Mouse (Mus musculus): Measurements from ENCODE around the gene Kxd1. TPM values are rescaled to one million over a fixed set of nuclear protein-coding genes. Genes with fewer than 3 reads are reported as not detected.

Gene Kxd1
- polyA plus RNA-seq, 1 experiment from 2014 or later: 45.5 TPM

DNA sequence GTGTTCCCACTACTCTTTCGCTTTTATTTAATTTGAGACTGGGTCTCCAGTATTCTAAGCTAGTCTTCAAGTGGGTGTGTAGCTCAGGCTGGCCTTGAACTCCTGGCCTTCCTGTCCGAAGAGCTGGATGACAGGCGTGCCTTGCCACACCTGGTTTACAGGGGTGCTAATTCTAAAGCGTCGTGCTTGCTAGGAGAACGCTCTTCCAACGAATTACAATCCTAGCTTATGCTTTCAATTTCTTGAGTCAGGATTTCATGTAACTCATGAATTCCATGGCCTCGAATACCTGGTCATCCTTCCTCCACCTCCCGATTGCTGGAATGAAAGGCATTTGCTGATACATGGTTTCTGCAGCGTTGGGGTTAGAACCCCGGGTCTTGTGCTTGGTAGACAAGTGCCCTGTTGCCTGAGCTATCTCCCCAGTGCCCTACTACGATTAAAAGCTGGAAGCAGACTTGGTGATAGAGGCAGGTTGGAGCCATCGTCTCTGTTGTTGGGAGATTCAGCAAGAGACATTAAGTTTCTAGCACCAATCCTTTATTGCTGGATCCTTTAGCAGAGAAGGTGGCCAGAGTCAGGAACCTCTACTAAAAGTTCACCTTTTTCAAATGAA lies 534 bp upstream of the Kxd1 start:
- Histone ChIP-seq H3K9me3 (ENCODE audit: control insufficient read depth, low read length) (no peaks in the 10 kb centered on the region), H3K27me3 (replicated peaks; ENCODE audit: control insufficient read depth, insufficient read depth, low read length) (no peaks in the 10 kb centered on the region), H3K4me1 (replicated peaks; ENCODE audit: control insufficient read depth, insufficient read depth, low read length) (peaks cover 34% of the 10 kb centered on the region), H3K4me2 (ENCODE audit: low read length) (peak overlapping the region; percentile 88), H3K4me3 (replicated peaks; ENCODE audit: low read length) (peak overlapping the region; percentile 77), H3K27ac (ENCODE audit: low read length) (peak overlapping the region; percentile 79), H3K9ac (replicated peaks; ENCODE audit: low read depth, low read length) (peak overlapping the region; percentile 94), H3K36me3 (ENCODE audit: control insufficient read depth, insufficient read depth) (peaks cover 11% of the 10 kb centered on the region)
- 33% methylated on average over 13 of the region's 13 CpGs for WGBS
- ATAC-seq: no peak

DNA sequence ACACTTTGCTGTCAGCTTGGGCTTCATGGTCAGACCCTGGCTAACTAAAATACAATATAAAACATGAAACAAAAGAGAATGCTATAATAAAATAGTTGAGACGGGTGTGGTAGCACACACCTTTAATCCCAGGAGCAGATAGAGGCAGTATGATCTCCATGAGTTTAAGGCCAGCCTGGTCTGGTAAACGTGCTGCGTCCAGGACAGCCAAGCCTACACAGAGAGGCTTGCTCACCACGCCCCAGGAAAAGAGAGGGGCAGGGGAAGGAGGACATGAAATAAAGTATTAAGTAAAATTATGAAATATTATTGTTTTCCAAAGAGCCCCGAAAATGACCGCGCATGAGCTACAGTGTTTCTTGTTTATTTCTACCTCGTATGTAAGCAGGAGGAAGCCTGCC lies 645 bp downstream of the Kxd1 start:
- ATAC-seq: 0 out of 2 replicates have a peak, but pooled peaks have one; percentile 9
- peak overlapping the region; percentile 94 for H3K9ac ChIP-seq (replicated peaks; ENCODE audit: low read depth, low read length)
- H3K9me3 ChIP-seq (ENCODE audit: control insufficient read depth, low read length): no peaks in the 10 kb centered on the region
- peak overlapping the region; percentile 77 for H3K4me3 ChIP-seq (replicated peaks; ENCODE audit: low read length)
- peak overlapping the region; percentile 89 for H3K4me2 ChIP-seq (ENCODE audit: low read length)
- H3K27ac ChIP-seq (ENCODE audit: low read length): peak overlapping the region; percentile 54
- under 1% methylated on average over 8 of the region's 8 CpGs for WGBS
- H3K36me3 ChIP-seq (ENCODE audit: control insufficient read depth, insufficient read depth): peaks cover 2% of the 10 kb centered on the region
- H3K27me3 ChIP-seq (replicated peaks; ENCODE audit: control insufficient read depth, insufficient read depth, low read length): no peaks in the 10 kb centered on the region
- peaks cover 40% of the 10 kb centered on the region for H3K4me1 ChIP-seq (replicated peaks; ENCODE audit: control insufficient read depth, insufficient read depth, low read length)

DNA sequence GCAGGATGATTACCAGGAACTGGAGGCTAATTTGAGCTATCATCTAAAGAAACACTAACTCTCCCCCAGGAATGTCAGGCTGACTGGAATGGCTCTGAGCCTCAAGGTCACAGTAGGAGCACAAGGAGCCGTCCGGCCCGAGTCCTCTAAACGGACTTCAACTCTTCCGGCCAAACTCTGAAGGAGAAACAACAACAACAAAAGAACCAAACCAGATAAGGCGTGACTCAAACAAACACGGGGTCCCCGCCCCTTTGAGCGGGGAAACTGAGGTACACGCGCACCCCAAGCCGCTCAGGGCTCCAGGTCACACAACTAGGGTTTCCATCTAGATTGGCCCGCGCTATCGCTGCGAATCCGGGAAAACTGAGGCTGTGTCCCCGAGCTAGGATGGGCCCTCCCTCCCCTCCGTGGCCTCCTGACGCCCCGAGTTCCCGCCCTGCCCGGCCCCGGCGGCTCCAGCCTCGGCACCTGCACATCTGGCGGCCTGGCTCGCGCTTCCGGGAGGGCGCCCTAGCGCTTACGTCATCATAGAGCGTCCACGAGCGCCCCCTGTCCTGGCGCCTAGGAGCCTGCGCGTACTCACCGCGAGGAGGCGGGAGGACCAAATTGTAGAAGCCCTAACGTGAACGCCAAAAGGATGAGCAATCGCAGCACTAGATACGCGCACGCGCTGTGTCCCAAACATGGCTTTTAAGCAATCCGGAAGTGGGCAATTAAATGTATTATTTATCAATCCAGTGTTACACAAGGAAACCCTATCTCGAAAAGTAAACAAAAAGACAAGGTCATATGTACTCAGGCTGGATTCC lies 5.0 kb downstream of the Kxd1 start:
- under 1% methylated on average over 48 of the region's 51 CpGs for WGBS
- Histone ChIP-seq H3K36me3 (ENCODE audit: control insufficient read depth, insufficient read depth) (0 out of 2 replicates have a peak, but pooled peaks cover 3% of the 10 kb centered on the region), H3K9me3 (ENCODE audit: control insufficient read depth, low read length) (no peaks in the 10 kb centered on the region), H3K4me2 (ENCODE audit: low read length) (peak overlapping the region; percentile 68), H3K27me3 (replicated peaks; ENCODE audit: control insufficient read depth, insufficient read depth, low read length) (no peaks in the 10 kb centered on the region), H3K27ac (ENCODE audit: low read length) (peak overlapping the region; percentile 87), H3K4me3 (replicated peaks; ENCODE audit: low read length) (peak overlapping the region; percentile 85), H3K9ac (replicated peaks; ENCODE audit: low read depth, low read length) (peak overlapping the region; percentile 80), H3K4me1 (replicated peaks; ENCODE audit: control insufficient read depth, insufficient read depth, low read length) (peaks cover 21% of the 10 kb centered on the region)
- ATAC-seq: peak; percentile 83

DNA sequence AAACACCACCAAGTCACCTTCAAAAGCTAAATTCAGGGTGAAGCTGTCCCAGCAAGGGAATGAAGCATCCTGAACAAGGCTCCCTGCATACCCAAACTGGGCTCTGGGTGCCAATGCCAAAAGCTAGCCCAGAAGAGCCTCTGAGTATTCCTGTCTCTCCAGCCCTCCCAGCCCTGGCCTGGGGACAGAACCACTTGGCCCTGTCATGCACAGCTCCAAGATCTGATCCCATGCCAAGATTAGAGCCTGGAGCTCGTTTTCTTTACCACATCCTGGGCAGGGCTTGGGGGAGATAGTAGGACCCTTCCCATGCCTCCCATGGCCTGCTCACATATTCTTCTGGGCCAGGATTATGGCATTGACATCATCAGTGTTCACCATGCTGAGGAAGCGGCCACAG lies 8.2 kb downstream of the Kxd1 start:
- H3K9ac ChIP-seq (replicated peaks; ENCODE audit: low read depth, low read length): no peak overlapping the region
- H3K4me1 ChIP-seq (replicated peaks; ENCODE audit: control insufficient read depth, insufficient read depth, low read length): peaks cover 13% of the 10 kb centered on the region
- H3K36me3 ChIP-seq (ENCODE audit: control insufficient read depth, insufficient read depth): 0 out of 2 replicates have a peak, but pooled peaks cover 3% of the 10 kb centered on the region
- no peak for ATAC-seq
- no peak overlapping the region for H3K27ac ChIP-seq (ENCODE audit: low read length)
- H3K9me3 ChIP-seq (ENCODE audit: control insufficient read depth, low read length): no peaks in the 10 kb centered on the region
- H3K4me3 ChIP-seq (replicated peaks; ENCODE audit: low read length): no peak overlapping the region
- WGBS: 55% methylated on average over 2 of the region's 2 CpGs
- H3K4me2 ChIP-seq (ENCODE audit: low read length): no peak overlapping the region
- H3K27me3 ChIP-seq (replicated peaks; ENCODE audit: control insufficient read depth, insufficient read depth, low read length): no peaks in the 10 kb centered on the region

DNA sequence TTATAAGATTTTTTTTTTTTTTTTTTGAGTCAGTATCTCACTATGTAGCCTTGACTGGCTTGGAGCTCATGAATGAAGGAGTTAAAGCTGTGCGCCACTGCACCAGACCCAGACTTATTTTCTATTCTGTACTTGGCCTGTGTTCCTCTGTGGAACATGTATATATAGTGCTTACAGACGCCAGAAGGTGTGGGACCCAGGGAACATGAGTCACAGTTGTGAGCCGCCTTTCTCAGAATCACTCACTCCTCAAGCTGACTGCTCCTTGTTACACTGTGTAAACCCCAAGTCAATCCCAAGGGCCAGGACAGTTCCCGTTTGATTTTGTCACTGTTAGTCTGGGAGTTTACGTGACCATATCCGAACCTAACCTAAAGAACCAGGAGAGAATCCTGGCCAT lies 8.7 kb downstream of the Kxd1 start:
- ATAC-seq: no peak
- Histone ChIP-seq H3K27ac (ENCODE audit: low read length) (no peak overlapping the region), H3K4me3 (replicated peaks; ENCODE audit: low read length) (no peak overlapping the region), H3K27me3 (replicated peaks; ENCODE audit: control insufficient read depth, insufficient read depth, low read length) (no peaks in the 10 kb centered on the region), H3K4me2 (ENCODE audit: low read length) (no peak overlapping the region), H3K36me3 (ENCODE audit: control insufficient read depth, insufficient read depth) (0 out of 2 replicates have a peak, but pooled peaks cover 4% of the 10 kb centered on the region), H3K4me1 (replicated peaks; ENCODE audit: control insufficient read depth, insufficient read depth, low read length) (peaks cover 13% of the 10 kb centered on the region), H3K9ac (replicated peaks; ENCODE audit: low read depth, low read length) (no peak overlapping the region), H3K9me3 (ENCODE audit: control insufficient read depth, low read length) (no peaks in the 10 kb centered on the region)
- 91% methylated on average over 6 of the region's 6 CpGs for WGBS

DNA sequence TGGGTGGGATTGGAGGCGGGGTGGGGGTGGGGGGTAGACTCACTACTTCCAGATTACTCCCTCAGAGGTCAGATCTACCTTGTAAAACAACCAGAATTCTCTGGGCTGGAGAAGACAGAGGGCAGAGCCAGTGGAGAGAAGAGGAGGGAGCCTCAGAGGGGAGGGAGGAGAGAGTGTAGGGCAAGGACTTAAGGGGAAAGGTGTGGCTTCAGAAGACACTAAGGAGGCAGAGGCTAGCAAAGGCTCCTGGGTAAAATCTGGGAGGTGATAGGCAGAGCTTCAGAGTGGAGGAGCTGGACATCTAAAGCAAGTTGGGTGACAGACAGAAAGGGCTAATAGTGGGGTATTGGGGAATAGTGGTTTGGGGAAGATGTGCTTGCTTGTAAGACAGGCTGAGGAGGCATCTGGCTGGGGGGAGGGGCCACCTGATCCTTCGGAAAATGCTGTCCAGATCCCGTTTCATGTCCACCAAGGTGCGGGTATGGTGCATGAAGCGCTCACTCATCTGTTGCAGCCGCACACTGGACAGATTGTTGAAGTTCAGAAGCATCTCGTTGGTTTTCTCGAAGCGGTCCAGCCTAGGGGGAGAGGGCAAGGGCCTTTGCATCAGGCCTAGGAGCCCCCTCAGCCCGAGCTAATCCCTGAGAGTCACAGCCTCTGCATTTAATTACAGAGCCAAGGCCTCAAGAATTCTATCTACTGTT lies 9.7 kb downstream of the Kxd1 start:
- 75% methylated on average over 10 of the region's 10 CpGs for WGBS
- Histone ChIP-seq H3K4me1 (replicated peaks; ENCODE audit: control insufficient read depth, insufficient read depth, low read length) (peaks cover 7% of the 10 kb centered on the region), H3K27ac (ENCODE audit: low read length) (no peak overlapping the region), H3K27me3 (replicated peaks; ENCODE audit: control insufficient read depth, insufficient read depth, low read length) (no peaks in the 10 kb centered on the region), H3K9me3 (ENCODE audit: control insufficient read depth, low read length) (no peaks in the 10 kb centered on the region), H3K9ac (replicated peaks; ENCODE audit: low read depth, low read length) (no peak overlapping the region), H3K4me2 (ENCODE audit: low read length) (no peak overlapping the region), H3K36me3 (ENCODE audit: control insufficient read depth, insufficient read depth) (0 out of 2 replicates have a peak, but pooled peaks cover 7% of the 10 kb centered on the region), H3K4me3 (replicated peaks; ENCODE audit: low read length) (no peak overlapping the region)
- no peak for ATAC-seq

DNA sequence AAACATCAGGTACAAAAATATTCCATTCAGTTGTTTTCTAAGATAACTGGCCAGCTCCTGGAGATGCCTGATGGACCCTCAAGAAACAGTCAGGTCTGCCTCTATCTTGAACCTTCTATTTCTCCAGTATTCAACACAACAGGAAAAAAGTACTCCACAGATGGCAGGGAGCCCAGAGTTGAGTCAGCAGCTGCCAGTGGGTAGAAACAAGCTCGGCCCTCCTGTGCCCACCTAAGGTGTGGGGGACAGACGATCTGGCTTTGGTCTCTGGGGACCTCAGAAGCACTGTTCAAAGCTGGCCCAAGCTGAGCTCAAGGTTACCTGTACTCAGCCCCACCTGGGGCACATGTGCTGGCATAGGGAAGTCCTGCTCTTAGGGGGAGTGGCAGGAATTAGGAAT lies 14.3 kb downstream of the Kxd1 start:
- Histone ChIP-seq H3K4me2 (ENCODE audit: low read length) (no peak overlapping the region), H3K4me1 (replicated peaks; ENCODE audit: control insufficient read depth, insufficient read depth, low read length) (peaks cover 17% of the 10 kb centered on the region), H3K27me3 (replicated peaks; ENCODE audit: control insufficient read depth, insufficient read depth, low read length) (no peaks in the 10 kb centered on the region), H3K4me3 (replicated peaks; ENCODE audit: low read length) (no peak overlapping the region), H3K36me3 (ENCODE audit: control insufficient read depth, insufficient read depth) (peaks cover 6% of the 10 kb centered on the region; the same call in 1 of the 2 replicates), H3K9me3 (ENCODE audit: control insufficient read depth, low read length) (no peaks in the 10 kb centered on the region), H3K9ac (replicated peaks; ENCODE audit: low read depth, low read length) (no peak overlapping the region), H3K27ac (ENCODE audit: low read length) (no peak overlapping the region)
- WGBS: 29% methylated on average over 2 of the region's 2 CpGs
- no peak for ATAC-seq

DNA sequence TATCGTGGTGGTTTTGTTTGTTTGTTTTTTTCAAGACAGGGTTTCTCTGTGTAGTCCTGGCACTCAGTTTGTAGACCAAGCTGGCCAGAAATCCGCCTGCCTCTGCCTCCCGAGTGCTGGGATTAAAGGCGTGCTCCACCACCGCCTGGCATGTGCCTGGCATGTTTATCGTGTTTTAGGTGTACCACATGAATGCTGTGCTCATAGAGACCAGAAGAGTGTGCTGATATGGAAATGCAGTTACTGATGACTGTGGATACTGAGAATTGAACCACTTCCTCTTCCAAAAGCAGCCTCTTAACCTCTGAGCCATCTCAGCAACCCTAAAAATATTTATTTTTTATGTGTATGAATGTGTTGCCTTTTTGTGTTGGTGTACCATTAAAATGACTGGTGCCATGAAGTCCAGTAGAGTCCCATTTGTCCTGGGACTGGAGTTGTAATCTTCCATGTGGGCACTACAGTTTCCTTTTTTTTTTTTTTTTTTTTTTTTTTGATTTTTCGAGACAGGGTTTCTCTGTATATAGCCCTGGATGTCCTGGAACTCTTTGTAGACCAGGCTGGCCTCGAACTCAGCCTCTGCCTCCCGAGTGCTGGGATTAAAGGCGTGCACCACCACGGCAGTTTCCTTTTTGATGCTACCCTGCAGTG lies 15.4 kb downstream of the Kxd1 start:
- no peak overlapping the region for H3K4me2 ChIP-seq (ENCODE audit: low read length)
- no peak for ATAC-seq
- no peaks in the 10 kb centered on the region for H3K9me3 ChIP-seq (ENCODE audit: control insufficient read depth, low read length)
- peaks cover 18% of the 10 kb centered on the region for H3K4me1 ChIP-seq (replicated peaks; ENCODE audit: control insufficient read depth, insufficient read depth, low read length)
- H3K27ac ChIP-seq (ENCODE audit: low read length): no peak overlapping the region
- peaks cover 11% of the 10 kb centered on the region for H3K36me3 ChIP-seq (ENCODE audit: control insufficient read depth, insufficient read depth)
- 92% methylated on average over 11 of the region's 11 CpGs for WGBS
- no peak overlapping the region for H3K4me3 ChIP-seq (replicated peaks; ENCODE audit: low read length)
- no peaks in the 10 kb centered on the region for H3K27me3 ChIP-seq (replicated peaks; ENCODE audit: control insufficient read depth, insufficient read depth, low read length)
- no peak overlapping the region for H3K9ac ChIP-seq (replicated peaks; ENCODE audit: low read depth, low read length)

DNA sequence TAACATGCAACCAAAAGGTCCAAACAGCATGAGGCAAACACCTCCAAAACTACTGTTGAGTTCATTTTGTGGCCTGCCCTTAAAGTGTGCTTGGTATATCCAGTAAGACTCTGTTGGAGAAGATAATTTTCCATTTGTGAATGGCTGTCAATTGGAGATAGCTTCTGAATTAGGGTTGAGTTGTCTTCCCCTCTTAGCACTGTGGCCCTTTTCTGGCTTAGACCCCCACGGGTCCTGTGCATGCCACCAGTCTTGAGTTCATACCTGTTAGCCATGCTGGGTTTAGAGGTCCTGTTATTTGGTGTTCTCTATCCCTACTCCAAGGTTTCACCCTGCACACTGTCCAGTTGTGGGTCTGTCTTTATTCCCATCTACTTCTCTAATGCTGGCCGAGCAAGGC lies 16.0 kb downstream of the Kxd1 start:
- no peaks in the 10 kb centered on the region for H3K9me3 ChIP-seq (ENCODE audit: control insufficient read depth, low read length)
- H3K4me1 ChIP-seq (replicated peaks; ENCODE audit: control insufficient read depth, insufficient read depth, low read length): peaks cover 18% of the 10 kb centered on the region
- WGBS: 94% methylated on average over 2 of the region's 2 CpGs
- no peak for ATAC-seq
- H3K27me3 ChIP-seq (replicated peaks; ENCODE audit: control insufficient read depth, insufficient read depth, low read length): no peaks in the 10 kb centered on the region
- no peak overlapping the region for H3K4me2 ChIP-seq (ENCODE audit: low read length)
- H3K9ac ChIP-seq (replicated peaks; ENCODE audit: low read depth, low read length): no peak overlapping the region
- H3K36me3 ChIP-seq (ENCODE audit: control insufficient read depth, insufficient read depth): peaks cover 11% of the 10 kb centered on the region
- no peak overlapping the region for H3K27ac ChIP-seq (ENCODE audit: low read length)
- no peak overlapping the region for H3K4me3 ChIP-seq (replicated peaks; ENCODE audit: low read length)

Measured in forebrain, embryonic 16.5 days (tissue).